Mouse (Mus musculus): Measurements from ENCODE around the gene Gm13271. TPM values are rescaled to one million over a fixed set of nuclear protein-coding genes. Genes with fewer than 3 reads are reported as not detected.
A peak's percentile ranks its signal among the peaks of the same experiment; 100 is the strongest.
"Not testable (repeated sequence)": the region's sequence is repeated elsewhere in the genome, so short reads cannot be mapped to it uniquely, and the experiment has no call there.

Gene Gm13271
- polyA plus RNA-seq, 1 experiment, result not detected

GRCm38 (mm10) chr4:88741426-88741825 lies 13.2 kb upstream of the Gm13271 start:
- no peak for DNase-seq
- no peak overlapping the region for H3K27ac ChIP-seq (ENCODE audit: control insufficient read depth, insufficient read depth, low read length)
- H3K4me3 ChIP-seq (ENCODE audit: control insufficient read depth, insufficient read depth, low read length), result no peak overlapping the region
- peaks cover 4% of the 10 kb centered on the region for H3K4me1 ChIP-seq (replicated peaks; ENCODE audit: control insufficient read depth, insufficient read depth, low read length)
- WGBS, result 23% methylated on average over 4 of the region's 4 CpGs
- H3K36me3 ChIP-seq (ENCODE audit: control insufficient read depth, insufficient read depth, low read length), result no peaks in the 10 kb centered on the region
- no peaks in the 10 kb centered on the region for H3K27me3 ChIP-seq (ENCODE audit: control insufficient read depth, insufficient read depth, low read length)
- no peak for TF ChIP-seq POLR2A (IDR thresholded peaks at IDR 0.05; ENCODE audit: control insufficient read depth, extremely low read depth, insufficient read depth, low read length, poor library complexity)
- TF ChIP-seq CTCF (IDR thresholded peaks at IDR 0.05; ENCODE audit: borderline replicate concordance, control insufficient read depth, extremely low read depth, insufficient read depth, low read length, poor library complexity), result no peak

- WGBS, result 8% methylated on average over 7 of the region's 7 CpGs
- Histone ChIP-seq H3K27me3 (ENCODE audit: control insufficient read depth, insufficient read depth, low read length) (no peaks in the 10 kb centered on the region), H3K36me3 (ENCODE audit: control insufficient read depth, insufficient read depth, low read length) (no peaks in the 10 kb centered on the region), H3K27ac (ENCODE audit: control insufficient read depth, insufficient read depth, low read length) (no peak overlapping the region; the same call in 1 of the 2 replicates), H3K4me1 (replicated peaks; ENCODE audit: control insufficient read depth, insufficient read depth, low read length) (peaks cover 4% of the 10 kb centered on the region), H3K4me3 (ENCODE audit: control insufficient read depth, insufficient read depth, low read length) (no peak overlapping the region)
- DNase-seq, result no peak
- TF ChIP-seq POLR2A (IDR thresholded peaks at IDR 0.05; ENCODE audit: control insufficient read depth, extremely low read depth, insufficient read depth, low read length, poor library complexity), result no peak
- no peak for TF ChIP-seq CTCF (IDR thresholded peaks at IDR 0.05; ENCODE audit: borderline replicate concordance, control insufficient read depth, extremely low read depth, insufficient read depth, low read length, poor library complexity)
Observed at GRCm38 (mm10) chr4:88742771-88743371, 11.8 kb upstream of the Gm13271 start.

- H3K4me1 ChIP-seq (replicated peaks; ENCODE audit: control insufficient read depth, insufficient read depth, low read length), result peaks cover 4% of the 10 kb centered on the region
- TF ChIP-seq POLR2A (IDR thresholded peaks at IDR 0.05; ENCODE audit: control insufficient read depth, extremely low read depth, insufficient read depth, low read length, poor library complexity) (no peak), CTCF (IDR thresholded peaks at IDR 0.05; ENCODE audit: borderline replicate concordance, control insufficient read depth, extremely low read depth, insufficient read depth, low read length, poor library complexity) (no peak)
Observed at GRCm38 (mm10) chr4:88744207-88744606, 10.5 kb upstream of the Gm13271 start.

GRCm38 (mm10) chr4:88749926-88750325 lies 4.7 kb upstream of the Gm13271 start:
- 94% methylated on average over 6 of the region's 6 CpGs for WGBS
- Histone ChIP-seq H3K36me3 (ENCODE audit: control insufficient read depth, insufficient read depth, low read length) (no peaks in the 10 kb centered on the region), H3K27me3 (ENCODE audit: control insufficient read depth, insufficient read depth, low read length) (no peaks in the 10 kb centered on the region), H3K4me3 (ENCODE audit: control insufficient read depth, insufficient read depth, low read length) (no peak overlapping the region), H3K4me1 (replicated peaks; ENCODE audit: control insufficient read depth, insufficient read depth, low read length) (no peaks in the 10 kb centered on the region), H3K27ac (ENCODE audit: control insufficient read depth, insufficient read depth, low read length) (no peak overlapping the region)
- TF ChIP-seq POLR2A (IDR thresholded peaks at IDR 0.05; ENCODE audit: control insufficient read depth, extremely low read depth, insufficient read depth, low read length, poor library complexity) (no peak), CTCF (IDR thresholded peaks at IDR 0.05; ENCODE audit: borderline replicate concordance, control insufficient read depth, extremely low read depth, insufficient read depth, low read length, poor library complexity) (no peak)
- DNase-seq, result no peak

More at GRCm38 (mm10) chr4:88744207-88744606, 10.5 kb upstream of the Gm13271 start:
- H3K27me3 ChIP-seq (ENCODE audit: control insufficient read depth, insufficient read depth, low read length), result no peaks in the 10 kb centered on the region
- no peak overlapping the region for H3K4me3 ChIP-seq (ENCODE audit: control insufficient read depth, insufficient read depth, low read length)
- 86% methylated on average over 3 of the region's 3 CpGs for WGBS
- H3K36me3 ChIP-seq (ENCODE audit: control insufficient read depth, insufficient read depth, low read length), result no peaks in the 10 kb centered on the region
- DNase-seq, result peak; percentile 22
- no peak overlapping the region for H3K27ac ChIP-seq (ENCODE audit: control insufficient read depth, insufficient read depth, low read length)

- WGBS, result 7% methylated on average over 29 of the region's 31 CpGs
Observed at GRCm38 (mm10) chr4:88756581-88757513, 2.2 kb downstream of the Gm13271 start.

GRCm38 (mm10) chr4:88757628-88758031 lies 3.0 kb downstream of the Gm13271 start:
- not testable (repeated sequence) for H3K27ac ChIP-seq (ENCODE audit: control insufficient read depth, insufficient read depth, low read length); H3K36me3 ChIP-seq (ENCODE audit: control insufficient read depth, insufficient read depth, low read length); H3K27me3 ChIP-seq (ENCODE audit: control insufficient read depth, insufficient read depth, low read length); H3K4me1 ChIP-seq (replicated peaks; ENCODE audit: control insufficient read depth, insufficient read depth, low read length)
- 0% methylated on average over 21 of the region's 21 CpGs for WGBS
- H3K4me3 ChIP-seq (ENCODE audit: control insufficient read depth, insufficient read depth, low read length), result peak overlapping the region; percentile 58
- DNase-seq, result peak; percentile 92
- peak; percentile 53 for TF ChIP-seq CTCF (IDR thresholded peaks at IDR 0.05; ENCODE audit: borderline replicate concordance, control insufficient read depth, extremely low read depth, insufficient read depth, low read length, poor library complexity)

More at GRCm38 (mm10) chr4:88756581-88757513, 2.2 kb downstream of the Gm13271 start:
- DNase-seq, result peak; percentile 25
- H3K4me1 ChIP-seq (replicated peaks; ENCODE audit: control insufficient read depth, insufficient read depth, low read length); H3K27me3 ChIP-seq (ENCODE audit: control insufficient read depth, insufficient read depth, low read length); H3K36me3 ChIP-seq (ENCODE audit: control insufficient read depth, insufficient read depth, low read length): not testable (repeated sequence)
- TF ChIP-seq POLR2A (IDR thresholded peaks at IDR 0.05; ENCODE audit: control insufficient read depth, extremely low read depth, insufficient read depth, low read length, poor library complexity), result peak; percentile 14; the same call in 1 of the 2 replicates
- peak overlapping the region; percentile 58 for H3K4me3 ChIP-seq (ENCODE audit: control insufficient read depth, insufficient read depth, low read length)
- peak overlapping the region; percentile 69 for H3K27ac ChIP-seq (ENCODE audit: control insufficient read depth, insufficient read depth, low read length)

- not testable (repeated sequence) for H3K4me1 ChIP-seq (replicated peaks; ENCODE audit: control insufficient read depth, insufficient read depth, low read length); DNase-seq; H3K4me3 ChIP-seq (ENCODE audit: control insufficient read depth, insufficient read depth, low read length); H3K27ac ChIP-seq (ENCODE audit: control insufficient read depth, insufficient read depth, low read length); H3K36me3 ChIP-seq (ENCODE audit: control insufficient read depth, insufficient read depth, low read length); H3K27me3 ChIP-seq (ENCODE audit: control insufficient read depth, insufficient read depth, low read length)
- 96% methylated on average over 9 of the region's 9 CpGs for WGBS
Observed at GRCm38 (mm10) chr4:88758751-88759150, 4.1 kb downstream of the Gm13271 start.

GRCm38 (mm10) chr4:88759610-88760268 lies 5.1 kb downstream of the Gm13271 start, which contains the start of gene Gm13283:
Gene Gm13283 (plus strand): TSS chr4:88760119.
- not testable (repeated sequence) for H3K27ac ChIP-seq (ENCODE audit: control insufficient read depth, insufficient read depth, low read length)
- H3K4me3 ChIP-seq (ENCODE audit: control insufficient read depth, insufficient read depth, low read length), result peak within 1 kb of the TSS; percentile 86

More at GRCm38 (mm10) chr4:88759610-88760268, 5.1 kb downstream of the Gm13271 start, which contains the start of gene Gm13283:
- not testable (repeated sequence) for H3K27me3 ChIP-seq (ENCODE audit: control insufficient read depth, insufficient read depth, low read length); H3K4me1 ChIP-seq (replicated peaks; ENCODE audit: control insufficient read depth, insufficient read depth, low read length); H3K36me3 ChIP-seq (ENCODE audit: control insufficient read depth, insufficient read depth, low read length)
- WGBS, result 22% methylated on average over 10 of the region's 14 CpGs
- DNase-seq, result peak; percentile 52
